Mouse (Mus musculus) midbrain, postnatal 0 days (tissue): ENCODE data around the gene Tmem120a. TPM values are rescaled to one million over a fixed set of nuclear protein-coding genes. Genes with fewer than 3 reads are reported as not detected.
A peak's percentile ranks its signal among the peaks of the same experiment; 100 is the strongest.

Experiments used
- ATAC-seq: fragments of 200-750 bp; cut with Nextera tagmentation; 2 replicates; pipeline ENCODE4 v1.8.0; 2017; ENCODE audit warnings: moderate number of reproducible peaks, mild to moderate bottlenecking, moderate TSS enrichment, moderate library complexity; ENCODE audit not compliant: low FRiP score
- DNase-seq: peaks from one replicate; pipeline ENCODE4 v3.0.0-alpha.2; 2015; ENCODE audit warnings: low spot score
- H3K27ac ChIP-seq: fragments of 300-500 bp; sonication (generic); 2 replicates; pipeline ENCODE4 v1.5.1; 2014; ENCODE audit warnings: low read depth, mild to moderate bottlenecking, low read length, mixed read lengths
- H3K27me3 ChIP-seq: fragments of 300-500 bp; sonication (generic); 2 replicates; pipeline ENCODE4 v1.6.1; 2014; ENCODE audit warnings: low read length, control low read depth, mixed read lengths; ENCODE audit not compliant: insufficient read depth
- H3K36me3 ChIP-seq: fragments of 300-500 bp; sonication (generic); 2 replicates; pipeline ENCODE4 v1.6.1; 2014; ENCODE audit warnings: low read length, control low read depth, mixed read lengths; ENCODE audit not compliant: insufficient read depth
- H3K4me1 ChIP-seq: fragments of 300-500 bp; sonication (generic); 2 replicates; pipeline ENCODE4 v1.6.1; 2014; ENCODE audit warnings: mild to moderate bottlenecking, control low read depth, antibody characterized with exemption, low read length, mixed read lengths; ENCODE audit not compliant: insufficient read depth
- H3K4me2 ChIP-seq: fragments of 300-500 bp; sonication (generic); 2 replicates; pipeline ENCODE4 v1.6.1; 2014; ENCODE audit warnings: low read depth, mild to moderate bottlenecking, low read length, mixed read lengths; ENCODE audit not compliant: poor library complexity, severe bottlenecking
- H3K4me3 ChIP-seq: fragments of 300-500 bp; sonication (generic); 2 replicates; pipeline ENCODE4 v1.5.1; 2014; ENCODE audit warnings: low read depth, mild to moderate bottlenecking, low read length, moderate library complexity
- H3K9ac ChIP-seq: fragments of 300-500 bp; sonication (generic); replicated peaks from 2 replicates; pipeline ENCODE4 v1.6.1; 2014; ENCODE audit warnings: mild to moderate bottlenecking, low read length, moderate library complexity, mixed read lengths; ENCODE audit not compliant: poor library complexity, severe bottlenecking
- H3K9me3 ChIP-seq: fragments of 300-500 bp; sonication (generic); 2 replicates; pipeline ENCODE4 v1.6.1; 2016; ENCODE audit warnings: low read length, control low read depth
- CTCF ChIP-seq: IDR thresholded peaks from 2 replicates; pipeline ENCODE4 v1.5.1; 2016; ENCODE audit warnings: antibody characterized with exemption, mild to moderate bottlenecking
- WGBS: fragments of 180-500 bp; shearing (Covaris S2); extraction: QIAGEN DNeasy Blood & Tissue Kit; methylation state at CpG from one replicate; pipeline ENCODE4 v1.1.7; 2014; 5-methylcytosine and 5-hydroxymethylcytosine counted together
- microRNA-seq: library from miRNA; unstranded; fragments of <30 nt; microRNA quantifications from one replicate; pipeline ENCODE4, GENCODE M21; 2016; ENCODE audit warnings: borderline number of aligned reads
- polyA plus RNA-seq: library from polyadenylated mRNA; unstranded; fragments of >200 nt; fragmentation: Nextera tagmentation; extraction: Ambion mirVana; gene quantifications from 2 replicates; pipeline ENCODE4 v1.2.1, GENCODE M21; 2015
- total RNA-seq: library from RNA; depleted of rRNA; stranded (reverse); fragments of >200 nt; gene quantifications from 2 replicates; pipeline ENCODE4 v1.2.3, GENCODE M21; 2014; rRNA removed

The Tmem120a gene
- total and polyA plus RNA-seq, 2 experiments from 2014 or later: 67.3 to 99.2 TPM

DNA sequence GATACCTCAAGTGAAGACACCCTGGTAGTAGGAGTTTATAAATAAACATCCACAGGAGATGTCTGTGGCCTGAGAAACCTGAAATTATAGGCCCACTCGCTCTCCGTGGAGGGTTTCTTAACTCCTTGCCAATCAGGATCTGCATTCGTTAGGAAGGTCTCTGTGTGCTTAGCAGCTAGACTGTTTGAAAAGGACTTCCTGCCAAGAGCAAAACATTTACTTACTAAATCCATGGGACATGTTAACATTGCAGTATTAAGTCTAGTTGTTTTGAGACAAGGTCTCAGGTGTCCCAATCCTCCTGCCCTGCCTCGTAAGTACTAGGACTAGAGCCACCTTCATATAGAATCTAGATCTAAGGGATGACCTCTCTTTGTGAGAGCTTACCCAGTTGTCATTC lies 53.0 kb downstream of the Tmem120a start:
- H3K9me3 ChIP-seq: no peaks in the 10 kb centered on the region
- no peak for DNase-seq
- H3K4me2 ChIP-seq: no peak overlapping the region
- H3K4me1 ChIP-seq: peaks cover 9% of the 10 kb centered on the region
- no peaks in the 10 kb centered on the region for H3K36me3 ChIP-seq
- no peak overlapping the region for H3K4me3 ChIP-seq
- H3K9ac ChIP-seq: no peak overlapping the region
- 63% methylated on average over 4 of the region's 4 CpGs for WGBS
- no peaks in the 10 kb centered on the region for H3K27me3 ChIP-seq
- no peak overlapping the region for H3K27ac ChIP-seq
- no peak for ATAC-seq
- TF ChIP-seq CTCF: no peak

GRCm38 (mm10) chr5:135690401-135690800 lies 53.8 kb downstream of the Tmem120a start:
- no peaks in the 10 kb centered on the region for H3K36me3 ChIP-seq
- peak overlapping the region; percentile 80 for H3K4me3 ChIP-seq
- TF ChIP-seq CTCF: no peak
- no peak overlapping the region for H3K27ac ChIP-seq
- no peak overlapping the region for H3K9ac ChIP-seq
- no peaks in the 10 kb centered on the region for H3K27me3 ChIP-seq
- WGBS: 87% methylated on average over 5 of the region's 5 CpGs
- DNase-seq (no peak), ATAC-seq (no peak)
- peak overlapping the region; percentile 96 for H3K4me2 ChIP-seq
- peaks cover 9% of the 10 kb centered on the region for H3K4me1 ChIP-seq
- H3K9me3 ChIP-seq: no peaks in the 10 kb centered on the region

Small RNA genes lying within 50 kb of the gene (microRNA-seq; reads per million reads assigned to microRNA genes)
- gene Mir7034: not detected

Other genes with a start within 250 kb of the Tmem120a start
- 122 and 126 TPM in 2 replicates for gene Hip1, start 199.3 kb downstream of the Tmem120a start, total RNA-seq
- 24.9 and 28.3 TPM in 2 replicates for gene Hip1, start 199.3 kb downstream of the Tmem120a start, polyA plus RNA-seq
- not detected in 2 replicates for gene Ccl26, start 180.9 kb downstream of the Tmem120a start, total RNA-seq
- gene Ccl26, start 180.9 kb downstream of the Tmem120a start, polyA plus RNA-seq: not detected in 2 replicates
- 0.66 and 2.2 TPM in 2 replicates for gene Ccl24, start 171.4 kb downstream of the Tmem120a start, total RNA-seq
- 1.9 and 2.4 TPM in 2 replicates for gene Ccl24, start 171.4 kb downstream of the Tmem120a start, polyA plus RNA-seq
- gene Rhbdd2, start 111.8 kb downstream of the Tmem120a start, total RNA-seq: 31.3 and 31.8 TPM in 2 replicates
- gene Rhbdd2, start 111.8 kb downstream of the Tmem120a start, polyA plus RNA-seq: 136 and 143 TPM in 2 replicates
- 75.2 and 85.5 TPM in 2 replicates for gene Por, start 74.4 kb downstream of the Tmem120a start, total RNA-seq
- 94.1 and 96.5 TPM in 2 replicates for gene Por, start 74.4 kb downstream of the Tmem120a start, polyA plus RNA-seq
- gene Styxl1, start 33.9 kb upstream of the Tmem120a start, total RNA-seq: not detected in 2 replicates
- 0.33 and 0.44 TPM in 2 replicates for gene Styxl1, start 33.9 kb upstream of the Tmem120a start, polyA plus RNA-seq
- 158 and 172 TPM in 2 replicates for gene Mdh2, start 34.0 kb upstream of the Tmem120a start, total RNA-seq
- 656 and 707 TPM in 2 replicates for gene Mdh2, start 34.0 kb upstream of the Tmem120a start, polyA plus RNA-seq
- gene Srrm3, start 62.4 kb upstream of the Tmem120a start, total RNA-seq: 85.2 and 123 TPM in 2 replicates
- 52.5 and 58.8 TPM in 2 replicates for gene Srrm3, start 62.4 kb upstream of the Tmem120a start, polyA plus RNA-seq
- gene Hspb1, start 143.5 kb upstream of the Tmem120a start, total RNA-seq: 26.2 and 28.8 TPM in 2 replicates
- 19.2 and 19.3 TPM in 2 replicates for gene Hspb1, start 143.5 kb upstream of the Tmem120a start, polyA plus RNA-seq
- gene Ywhag, start 190.2 kb upstream of the Tmem120a start, total RNA-seq: 357 and 411 TPM in 2 replicates
- gene Ywhag, start 190.2 kb upstream of the Tmem120a start, polyA plus RNA-seq: 906 and 919 TPM in 2 replicates
- gene Ssc4d, start 230.1 kb upstream of the Tmem120a start, total RNA-seq: 8.0 and 8.9 TPM in 2 replicates
- gene Ssc4d, start 230.1 kb upstream of the Tmem120a start, polyA plus RNA-seq: 3.6 TPM in 2 replicates
- 0.99 TPM in 1 of 2 replicates, not detected in the other for gene Zp3, start 235.7 kb upstream of the Tmem120a start, total RNA-seq
- gene Zp3, start 235.7 kb upstream of the Tmem120a start, polyA plus RNA-seq: 0.21 and 0.27 TPM in 2 replicates